Mouse (Mus musculus) lung, postnatal 0 days (tissue): ENCODE measurements around the gene Srsf10. TPM values are rescaled to one million over a fixed set of nuclear protein-coding genes. Genes with fewer than 3 reads are reported as not detected.

Experiments used
- ATAC-seq: fragments of 200-750 bp; cut with Nextera tagmentation; 2 replicates; pipeline ENCODE4 v1.8.0; 2017; ENCODE audit warnings: moderate library complexity
- DNase-seq: peaks from one replicate; pipeline ENCODE4 v3.0.0-alpha.2; 2016; ENCODE audit warnings: low spot score
- H3K27ac ChIP-seq: fragments of 300-500 bp; sonication (generic); 2 replicates; pipeline ENCODE4 v1.5.1; 2014; ENCODE audit warnings: antibody characterized with exemption, mild to moderate bottlenecking, low read length, mixed read lengths
- H3K27me3 ChIP-seq: fragments of 300-500 bp; sonication (generic); replicated peaks from 2 replicates; pipeline ENCODE4 v1.6.1; 2014; ENCODE audit warnings: low read length, mixed read lengths; ENCODE audit not compliant: insufficient read depth
- H3K36me3 ChIP-seq: fragments of 300-500 bp; sonication (generic); 2 replicates; pipeline ENCODE4 v1.6.1; 2014; ENCODE audit warnings: low read length, mixed read lengths; ENCODE audit not compliant: insufficient read depth
- H3K4me1 ChIP-seq: fragments of 300-500 bp; sonication (generic); 2 replicates; pipeline ENCODE4 v1.6.1; 2014; ENCODE audit warnings: antibody characterized with exemption, low read depth, low read length, mixed read lengths; ENCODE audit not compliant: insufficient read depth
- H3K4me2 ChIP-seq: fragments of 300-500 bp; sonication (generic); replicated peaks from 2 replicates; pipeline ENCODE4 v1.6.1; 2014; ENCODE audit warnings: low read depth, mild to moderate bottlenecking, low read length, moderate library complexity, mixed read lengths
- H3K4me3 ChIP-seq: fragments of 300-500 bp; sonication (generic); 2 replicates; pipeline ENCODE4 v1.5.1; 2014; ENCODE audit warnings: low read depth, low read length
- H3K9ac ChIP-seq: fragments of 300-500 bp; sonication (generic); replicated peaks from 2 replicates; pipeline ENCODE4 v1.6.1; 2014; ENCODE audit warnings: low read depth, mild to moderate bottlenecking
- H3K9me3 ChIP-seq: fragments of 300-500 bp; sonication (generic); 2 replicates; pipeline ENCODE4 v1.6.1; 2016; ENCODE audit warnings: low read length, mixed read lengths
- CTCF ChIP-seq: IDR thresholded peaks from 2 replicates; pipeline ENCODE4 v1.5.1; 2016; ENCODE audit warnings: antibody characterized with exemption, mild to moderate bottlenecking
- EP300 ChIP-seq: IDR thresholded peaks from 2 replicates; pipeline ENCODE4 v1.6.1; 2016; ENCODE audit warnings: antibody characterized with exemption, mild to moderate bottlenecking, control low read depth
- WGBS: fragments of 180-500 bp; shearing (Covaris S2); extraction: QIAGEN DNeasy Blood & Tissue Kit; methylation state at CpG from one replicate; pipeline ENCODE4 v1.1.7; 2014; 5-methylcytosine and 5-hydroxymethylcytosine counted together
- polyA plus RNA-seq: library from polyadenylated mRNA; unstranded; fragments of >200 nt; fragmentation: Nextera tagmentation; extraction: Ambion mirVana; gene quantifications from 2 replicates; pipeline ENCODE4 v1.2.1, GENCODE M21; 2015

Srsf10 gene
- polyA plus RNA-seq, 1 experiment from 2014 or later = 153 TPM

- H3K4me1 ChIP-seq = peaks cover 15% of the 10 kb centered on the region; the same call in 1 of the 2 replicates
- H3K9me3 ChIP-seq = no peaks in the 10 kb centered on the region
- ATAC-seq (no peak), DNase-seq (no peak)
- H3K36me3 ChIP-seq = no peaks in the 10 kb centered on the region
- no peak overlapping the region for H3K4me2 ChIP-seq
- no peak overlapping the region for H3K4me3 ChIP-seq
- TF ChIP-seq CTCF (no peak), EP300 (no peak)
- H3K27ac ChIP-seq = no peak overlapping the region
- WGBS = 89% methylated on average over 10 of the region's 10 CpGs
- no peaks in the 10 kb centered on the region for H3K27me3 ChIP-seq
- H3K9ac ChIP-seq = no peak overlapping the region
Observed at GRCm38 (mm10) chr4:135880576-135880975, 25.0 kb downstream of the Srsf10 start.

GRCm38 (mm10) chr4:135882023-135882422, 26.5 kb downstream of the Srsf10 start:
- H3K9me3 ChIP-seq = no peaks in the 10 kb centered on the region
- H3K4me2 ChIP-seq = no peak overlapping the region
- no peak overlapping the region for H3K27ac ChIP-seq
- ATAC-seq (no peak), DNase-seq (no peak)
- TF ChIP-seq CTCF (no peak), EP300 (no peak)
- no peak overlapping the region for H3K9ac ChIP-seq
- H3K4me1 ChIP-seq = peaks cover 6% of the 10 kb centered on the region; the same call in 1 of the 2 replicates
- WGBS = 62% methylated on average over 6 of the region's 6 CpGs
- H3K4me3 ChIP-seq = no peak overlapping the region
- H3K27me3 ChIP-seq = no peaks in the 10 kb centered on the region
- no peaks in the 10 kb centered on the region for H3K36me3 ChIP-seq

GRCm38 (mm10) chr4:135883401-135883851, 27.9 kb downstream of the Srsf10 start:
- ATAC-seq (peak; percentile 67), DNase-seq (peak; percentile 78)
- Histone ChIP-seq H3K27ac (peak overlapping the region; percentile 81), H3K9ac (no peak overlapping the region), H3K36me3 (no peaks in the 10 kb centered on the region), H3K4me3 (no peak overlapping the region), H3K4me2 (no peak overlapping the region), H3K4me1 (peaks cover 6% of the 10 kb centered on the region; the same call in 1 of the 2 replicates), H3K9me3 (no peaks in the 10 kb centered on the region), H3K27me3 (no peaks in the 10 kb centered on the region)
- TF ChIP-seq EP300 = peak; percentile 78
- TF ChIP-seq CTCF = no peak
- 24% methylated on average over 10 of the region's 10 CpGs for WGBS

GRCm38 (mm10) chr4:135883881-135884516, 28.5 kb downstream of the Srsf10 start:
- TF ChIP-seq CTCF = no peak
- no peak for TF ChIP-seq EP300
- WGBS = 43% methylated on average over 7 of the region's 7 CpGs
- no peaks in the 10 kb centered on the region for H3K9me3 ChIP-seq
- no peaks in the 10 kb centered on the region for H3K27me3 ChIP-seq
- no peak overlapping the region for H3K4me3 ChIP-seq
- no peaks in the 10 kb centered on the region for H3K36me3 ChIP-seq
- no peak overlapping the region for H3K9ac ChIP-seq
- peak overlapping the region; percentile 81 for H3K27ac ChIP-seq
- peaks cover 6% of the 10 kb centered on the region; the same call in 1 of the 2 replicates for H3K4me1 ChIP-seq
- ATAC-seq (peak; percentile 63), DNase-seq (no peak)
- no peak overlapping the region for H3K4me2 ChIP-seq

GRCm38 (mm10) chr4:135884531-135884930, 29.0 kb downstream of the Srsf10 start:
- DNase-seq (no peak), ATAC-seq (no peak)
- H3K4me3 ChIP-seq = no peak overlapping the region
- 74% methylated on average over 6 of the region's 6 CpGs for WGBS
- no peak for TF ChIP-seq EP300
- TF ChIP-seq CTCF = no peak
- no peaks in the 10 kb centered on the region for H3K27me3 ChIP-seq
- peak overlapping the region; percentile 81; the same call in 1 of the 2 replicates for H3K27ac ChIP-seq
- H3K9me3 ChIP-seq = no peaks in the 10 kb centered on the region
- no peaks in the 10 kb centered on the region for H3K36me3 ChIP-seq
- peaks cover 6% of the 10 kb centered on the region; the same call in 1 of the 2 replicates for H3K4me1 ChIP-seq
- no peak overlapping the region for H3K9ac ChIP-seq
- H3K4me2 ChIP-seq = no peak overlapping the region

- H3K27me3 ChIP-seq = no peaks in the 10 kb centered on the region
- H3K27ac ChIP-seq = no peak overlapping the region
- no peaks in the 10 kb centered on the region for H3K36me3 ChIP-seq
- H3K9ac ChIP-seq = no peak overlapping the region
- DNase-seq (no peak), ATAC-seq (no peak)
- 88% methylated on average over 12 of the region's 12 CpGs for WGBS
- TF ChIP-seq CTCF (no peak), EP300 (no peak)
- H3K9me3 ChIP-seq = no peaks in the 10 kb centered on the region
- no peak overlapping the region for H3K4me3 ChIP-seq
- H3K4me2 ChIP-seq = no peak overlapping the region
- H3K4me1 ChIP-seq = peaks cover 6% of the 10 kb centered on the region; the same call in 1 of the 2 replicates
Observed at GRCm38 (mm10) chr4:135885676-135886075, 30.1 kb downstream of the Srsf10 start.
